Mouse (Mus musculus): Measurements from ENCODE around the gene Tmem183a.
A peak's percentile ranks its signal among the peaks of the same experiment; 100 is the strongest.

Tmem183a gene

GRCm38 (mm10) chr1:134344005-134344950 is 17.5 kb downstream of the Tmem183a start:
- DNase-seq: peak; percentile 57 to 86

DNA sequence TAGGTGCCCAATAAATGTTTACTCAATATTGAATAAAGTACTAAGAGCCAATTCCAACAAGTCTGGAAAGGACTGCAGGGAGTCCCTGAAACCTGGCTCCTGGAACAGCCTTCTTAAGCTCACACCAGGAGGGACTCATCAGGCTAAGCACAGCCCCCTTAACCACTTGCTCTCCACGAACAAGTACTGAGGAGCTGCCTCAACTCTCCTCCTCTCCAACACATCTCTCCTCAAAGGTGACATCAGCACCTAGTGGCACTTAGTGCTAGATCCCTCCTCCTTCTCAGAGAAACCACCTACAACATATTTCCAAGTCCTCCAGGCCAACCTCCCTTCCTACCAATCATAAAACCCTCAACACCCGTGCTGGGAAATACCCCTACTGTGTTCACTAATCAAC is 18.2 kb downstream of the Tmem183a start:
- no peak for DNase-seq

DNA sequence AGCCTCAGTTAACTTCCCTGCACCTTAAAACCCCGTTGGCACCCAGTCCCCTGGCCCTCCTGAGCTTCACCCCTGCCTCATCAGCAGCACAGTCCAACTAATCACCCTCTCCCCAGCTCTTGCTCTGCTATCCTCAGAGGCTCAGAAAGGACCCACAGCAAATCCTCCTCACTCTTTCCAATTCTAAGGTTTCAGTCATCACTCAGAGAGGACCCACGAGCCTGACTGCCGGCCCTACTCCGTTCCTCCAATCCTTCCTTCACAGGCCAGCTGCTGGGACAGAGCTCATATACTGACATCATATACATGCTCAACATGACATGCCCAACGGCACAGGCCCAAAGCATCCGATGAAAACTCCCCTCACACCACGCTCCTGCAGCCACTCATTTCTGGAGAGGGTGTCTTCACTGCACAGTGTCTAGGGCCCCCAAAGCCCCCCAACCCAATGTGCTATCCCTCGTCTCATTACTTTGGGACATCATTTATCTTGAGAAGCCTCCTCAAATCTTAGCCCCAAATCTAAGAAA is 18.9 kb downstream of the Tmem183a start:
- DNase-seq: no peak

GRCm38 (mm10) chr1:134342278-134342664 is 19.5 kb downstream of the Tmem183a start:
- DNase-seq: no peak

DNA sequence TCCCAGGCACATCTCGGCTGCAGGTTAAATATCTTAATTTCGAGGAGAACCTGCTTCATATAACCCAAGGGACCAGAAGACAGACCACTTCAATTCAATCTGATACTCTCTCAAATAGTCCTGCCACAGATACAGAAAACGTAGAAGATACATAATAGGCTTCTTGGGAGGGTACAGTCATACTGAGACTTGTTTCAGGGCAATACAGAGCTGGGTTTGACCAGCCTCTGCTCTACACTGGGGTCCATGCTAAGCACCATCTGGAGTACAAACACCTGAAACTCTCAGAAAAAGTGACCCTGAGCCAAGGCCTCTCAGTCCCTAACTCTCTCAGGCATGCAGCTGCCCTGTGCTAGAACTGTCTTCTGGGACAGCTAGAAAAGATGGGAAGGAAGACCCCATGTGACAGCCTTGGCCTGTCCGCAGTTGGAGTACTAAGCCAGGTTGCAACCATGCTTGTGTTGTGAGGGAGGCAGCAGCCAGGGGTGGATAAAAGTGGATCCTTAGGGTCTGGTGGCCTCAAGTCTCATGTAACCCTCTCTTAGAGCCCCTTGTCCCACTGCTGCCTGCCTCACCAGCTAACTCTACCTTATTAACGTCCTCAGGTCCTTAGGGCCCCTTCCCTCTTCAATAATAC is 20.0 kb downstream of the Tmem183a start:
- DNase-seq: no peak

DNA sequence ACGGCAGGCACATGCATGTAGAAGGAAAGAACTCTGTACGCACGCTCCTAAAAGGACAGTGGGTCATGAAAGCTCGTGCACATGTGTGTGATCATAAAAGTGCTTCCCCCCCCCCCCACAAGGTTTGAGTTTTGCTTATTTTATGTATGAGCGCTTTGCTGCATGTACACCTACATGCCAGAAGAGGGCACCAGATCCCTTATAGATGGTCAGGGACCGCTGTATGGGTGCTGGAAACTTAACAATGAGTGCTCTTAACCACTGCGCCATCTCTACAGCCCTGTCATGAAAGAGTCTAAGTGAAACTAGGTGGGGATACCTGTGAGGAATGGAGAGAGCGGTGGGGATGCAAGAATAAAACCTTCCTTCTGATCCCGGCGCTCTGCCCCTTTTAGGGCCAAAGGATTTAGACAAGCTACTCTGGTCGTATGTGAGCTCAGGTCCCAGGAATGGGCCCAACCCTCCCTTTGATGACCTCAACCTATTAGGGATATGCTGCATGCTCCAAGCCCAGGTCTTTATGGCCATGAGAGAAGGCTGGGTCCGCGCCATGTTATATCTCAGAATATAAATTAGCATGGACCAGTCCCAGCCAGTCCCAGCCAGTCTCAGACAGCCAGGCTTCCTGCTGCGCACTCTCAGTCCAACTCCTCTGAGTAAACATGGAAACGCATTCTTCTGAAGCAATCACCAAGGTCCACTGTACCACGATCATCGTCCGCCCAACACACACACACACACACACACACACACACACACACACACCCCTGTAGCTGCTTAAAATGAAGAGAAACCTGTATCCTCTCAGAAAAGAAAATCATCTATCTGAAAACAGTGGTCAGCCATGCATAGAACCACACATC is 21.8 kb downstream of the Tmem183a start:
- DNase-seq: no peak

- no peak for DNase-seq
These were observed 22.6 kb downstream of the Tmem183a start for GRCm38 (mm10) chr1:134339162-134339561.

GRCm38 (mm10) chr1:134336958-134337710 is 24.6 kb downstream of the Tmem183a start:
- no peak for DNase-seq

GRCm38 (mm10) chr1:134335924-134336810 is 25.6 kb downstream of the Tmem183a start:
- no peak for DNase-seq

DNA sequence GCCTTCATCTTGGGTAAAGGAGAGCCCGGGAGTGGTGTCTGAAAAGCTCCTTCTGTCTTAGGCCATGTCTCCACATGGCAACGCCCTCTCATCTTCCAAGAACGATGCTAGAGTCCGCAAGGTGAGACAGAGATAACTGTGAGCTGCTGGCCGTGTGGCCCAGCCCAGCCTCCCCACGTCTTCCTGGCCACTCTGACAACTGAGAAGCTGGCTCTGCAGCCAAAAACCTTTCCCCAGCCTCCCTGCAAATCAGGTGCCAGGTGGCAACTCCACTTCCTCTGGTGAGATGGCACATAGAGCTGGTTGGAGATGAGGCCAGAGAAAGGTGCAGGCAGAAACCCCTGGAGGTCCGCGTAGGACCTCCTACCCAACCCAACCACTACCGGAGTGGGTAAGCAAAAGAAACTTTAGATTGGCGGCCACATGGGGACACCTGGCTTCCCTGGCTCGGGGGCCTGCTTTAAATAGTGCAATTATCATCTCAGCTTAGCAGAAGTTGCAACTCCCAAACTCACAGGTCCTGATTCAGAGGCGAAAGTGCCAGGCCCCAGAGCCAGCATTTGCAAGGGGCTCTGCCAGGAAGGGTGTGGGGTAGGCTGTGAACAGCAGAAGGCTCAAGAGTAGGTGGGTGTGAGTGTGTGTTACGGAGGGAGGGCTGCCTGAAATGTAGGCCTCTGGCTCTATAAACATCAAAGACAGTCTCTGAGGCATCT is 26.4 kb downstream of the Tmem183a start:
- DNase-seq: no peak

DNA sequence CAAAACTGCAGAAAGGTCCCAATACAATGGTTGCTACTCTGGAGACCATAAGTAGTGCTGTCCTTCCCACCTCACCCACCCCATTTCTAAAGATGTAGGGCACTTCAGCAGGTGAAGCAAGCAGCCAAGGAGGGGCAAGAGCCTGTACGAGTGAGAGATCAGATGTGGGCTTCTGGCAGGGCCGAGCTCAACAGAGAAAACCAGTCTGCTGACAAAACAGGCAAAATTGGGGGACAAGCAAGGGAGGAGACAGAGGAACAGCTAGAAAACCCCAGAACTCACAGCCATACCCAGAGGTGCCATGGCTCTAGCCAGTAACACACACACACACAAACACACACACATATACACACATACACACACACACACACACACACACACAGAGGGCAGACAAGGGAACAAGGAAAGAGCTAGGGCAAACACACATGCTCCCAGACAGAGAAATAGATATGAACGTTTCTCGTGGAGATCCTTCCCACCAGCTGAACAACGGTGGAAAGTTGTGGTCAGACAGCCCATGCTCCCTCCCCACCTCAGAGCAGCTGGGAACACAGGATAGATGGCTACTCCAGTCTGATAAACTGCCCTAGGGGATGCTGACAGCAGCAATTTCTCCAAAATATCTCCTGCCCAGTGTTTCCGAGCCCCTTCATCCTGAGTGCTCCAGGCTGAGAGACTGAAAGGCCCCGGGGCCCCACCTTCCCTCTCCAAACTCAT is 27.5 kb downstream of the Tmem183a start:
- DNase-seq: no peak

- no peak for DNase-seq
These were observed 28.2 kb downstream of the Tmem183a start for GRCm38 (mm10) chr1:134333371-134334110.

DNA sequence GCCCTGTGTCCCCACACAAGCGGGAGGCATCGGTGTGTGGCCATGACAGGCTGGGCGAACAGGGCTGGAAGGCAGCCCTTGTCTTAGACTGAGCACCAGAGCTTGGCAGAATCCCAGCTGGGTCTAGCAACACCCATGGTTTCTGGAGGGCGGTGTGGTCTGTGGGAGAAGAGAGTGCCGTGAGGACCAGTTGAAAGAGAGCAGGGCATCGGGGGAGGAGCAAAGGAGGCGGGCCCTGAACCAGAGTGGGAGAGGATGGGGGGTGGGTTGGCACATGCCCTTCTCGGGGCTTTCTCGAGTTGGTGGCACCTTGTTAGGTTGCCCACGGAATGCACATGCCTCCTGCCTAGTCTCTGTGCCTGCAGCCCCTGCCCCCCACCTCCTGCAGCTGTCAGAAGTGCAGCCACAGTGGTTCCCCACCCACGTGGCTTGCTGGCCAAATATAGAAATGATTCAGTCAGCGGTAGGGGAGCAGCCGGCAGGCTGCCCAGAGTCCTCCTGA is 29.0 kb downstream of the Tmem183a start, which contains the start of gene Ppfia4:
TSS of gene Ppfia4 (minus strand) at position 159 of the 502 bp plus-strand sequence.
- peak in 1 of 2 experiments; percentile 8 for DNase-seq

DNA sequence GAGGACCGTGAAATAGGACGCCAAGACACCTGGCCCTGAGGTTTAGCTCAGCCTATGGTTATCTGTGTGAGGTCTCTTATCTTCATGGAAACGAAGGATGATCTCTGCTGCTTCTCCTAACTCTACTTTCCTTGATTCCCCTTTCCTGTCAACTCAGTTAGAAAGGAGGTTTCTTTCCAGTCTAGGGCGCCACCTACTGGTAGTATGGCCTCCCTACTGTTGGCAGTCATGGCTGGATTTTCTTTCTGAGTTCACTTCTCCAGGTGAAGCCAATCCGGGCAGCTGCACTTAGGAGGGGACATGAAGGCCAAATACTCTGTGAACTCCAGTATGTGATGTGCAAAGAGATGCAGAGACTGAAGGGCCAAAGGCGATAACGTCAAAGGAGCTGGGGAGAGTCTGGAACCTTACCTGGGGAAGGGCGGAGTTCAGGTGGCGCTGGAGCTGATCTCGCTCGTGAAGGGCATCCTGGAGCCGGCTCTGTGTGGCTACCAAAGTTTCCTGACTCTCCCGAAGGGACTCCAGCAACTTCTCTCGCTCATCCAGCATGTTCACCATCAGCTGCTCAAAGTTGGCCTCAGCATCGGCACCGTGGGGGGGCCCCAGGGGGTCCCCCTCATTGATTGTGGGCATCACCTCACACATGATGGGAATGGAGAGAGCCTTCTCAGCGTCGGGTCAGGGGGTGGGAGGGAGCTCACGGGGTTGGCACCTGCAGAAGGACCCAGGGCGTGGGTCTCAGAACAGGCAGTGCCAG is 29.7 kb downstream of the Tmem183a start:
- DNase-seq: peak; percentile 66 to 89

DNA sequence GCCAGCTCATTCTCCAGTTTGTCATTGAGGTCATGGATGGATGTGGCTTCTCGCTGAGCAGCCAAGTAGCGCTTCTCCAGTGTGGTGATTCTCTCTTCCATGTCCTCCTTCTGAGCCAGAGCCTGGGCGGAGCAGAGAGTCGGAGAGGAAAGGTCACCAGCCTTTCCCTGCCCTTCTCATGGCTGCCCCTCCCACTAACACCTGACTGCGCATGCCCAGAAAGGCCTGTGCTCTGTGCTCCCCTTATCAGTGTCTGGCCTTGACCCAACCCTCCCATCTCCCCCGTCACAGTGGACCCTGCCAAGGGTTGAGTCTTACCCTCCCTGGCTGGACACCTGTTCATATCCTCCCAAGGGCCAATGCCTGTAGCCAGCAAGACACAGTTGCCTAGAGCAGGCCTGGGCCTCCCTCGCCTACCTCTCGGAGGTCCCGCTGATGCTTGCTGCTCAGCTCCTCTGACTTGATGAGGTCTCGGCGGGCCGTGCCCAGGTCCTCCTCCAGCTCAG is 34.9 kb downstream of the Tmem183a start:
- no peak for DNase-seq

- DNase-seq: peak; percentile 29 to 59
These were observed 39.2 kb downstream of the Tmem183a start for GRCm38 (mm10) chr1:134322591-134322990.

DNA sequence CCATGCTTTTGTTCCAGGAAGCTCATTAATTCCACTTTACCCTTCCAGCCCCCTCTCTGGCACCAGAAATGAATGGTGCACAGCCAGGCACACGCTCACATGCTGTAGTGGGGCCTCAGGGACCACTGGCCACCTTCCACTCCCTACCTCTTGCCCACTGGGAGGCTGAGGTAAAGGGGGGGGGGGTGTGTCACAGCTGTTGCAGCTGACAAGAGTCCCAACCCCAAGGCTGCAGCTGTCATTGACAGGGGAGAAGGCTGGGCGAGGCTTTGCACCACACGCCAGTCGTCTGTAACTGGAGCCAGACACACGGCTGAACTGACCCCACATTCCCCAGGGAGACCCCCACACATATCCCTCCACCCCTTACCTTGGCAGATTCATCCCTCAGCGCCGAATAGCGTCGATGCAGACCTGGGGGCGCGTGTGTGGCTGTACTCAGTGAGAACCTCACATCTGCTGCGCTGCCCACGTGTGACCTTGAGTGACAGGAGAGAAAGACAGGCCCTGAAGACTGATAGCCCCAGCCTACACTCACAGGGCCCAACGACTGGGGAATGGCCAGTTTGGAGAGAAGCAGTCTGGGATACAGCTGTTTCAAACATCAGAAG is 41.0 kb downstream of the Tmem183a start:
- no peak for DNase-seq
